Mouse (Mus musculus) lung, adult 18-20 months (tissue): ENCODE data around the gene Spns2.
A peak's percentile ranks its signal among the peaks of the same experiment; 100 is the strongest.

Experiments used
- DNase-seq, 2 experiments: peaks; one replicate each; pipeline ENCODE4 v3.0.0; 2022; ENCODE audit warnings: mixed read lengths in 2 of 2

Spns2 gene

DNA sequence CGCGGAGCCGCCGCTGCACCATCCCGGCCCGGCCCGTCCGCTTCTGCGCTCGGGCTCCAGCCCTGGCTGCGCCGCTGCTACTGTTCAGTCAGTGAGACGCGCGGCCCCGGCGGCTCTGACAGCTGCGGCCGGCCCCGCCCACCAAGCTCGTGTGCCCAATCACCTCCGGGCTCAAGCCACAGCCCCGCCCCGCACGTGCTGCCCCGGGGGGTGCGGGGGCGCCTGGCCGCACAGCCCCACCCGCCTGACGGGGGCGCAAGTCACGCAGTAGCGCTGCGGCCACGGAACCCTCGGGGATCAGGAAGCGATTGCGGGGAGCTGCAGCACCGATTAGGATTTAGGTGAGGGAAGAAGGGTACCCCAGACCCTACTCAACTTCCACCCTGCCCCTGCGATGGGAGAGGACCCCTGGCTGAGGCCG, at the start of gene Spns2:
Gene Spns2 (minus strand): TSS at position 24 of the 421 bp plus-strand sequence.
- DNase-seq: peak; percentile 93 to 95

DNA sequence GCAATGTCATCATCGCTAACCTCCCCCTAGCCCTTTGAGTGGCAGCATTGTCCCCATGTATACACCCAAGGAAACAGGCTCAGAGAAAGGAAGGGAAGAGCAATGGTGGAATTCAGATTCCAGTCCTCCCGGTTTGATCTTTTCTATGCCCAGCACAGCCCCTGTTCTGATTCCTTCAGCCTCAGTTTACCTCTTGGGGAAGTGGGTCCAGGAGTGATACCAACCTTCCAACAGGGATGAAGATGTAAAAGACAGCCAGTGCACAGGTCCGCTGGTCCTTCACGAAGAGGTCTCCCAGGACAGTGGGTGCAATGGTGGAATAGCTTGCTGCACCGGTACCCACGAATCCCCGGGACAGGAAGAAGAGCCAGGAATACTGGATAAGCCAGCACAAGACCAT, 49.1 kb upstream of the Spns2 start:
- no peak for DNase-seq

- DNase-seq: peak; percentile 20 to 44
Measured at GRCm38 (mm10) chr11:72538037-72538755, 48.5 kb upstream of the Spns2 start.

DNA sequence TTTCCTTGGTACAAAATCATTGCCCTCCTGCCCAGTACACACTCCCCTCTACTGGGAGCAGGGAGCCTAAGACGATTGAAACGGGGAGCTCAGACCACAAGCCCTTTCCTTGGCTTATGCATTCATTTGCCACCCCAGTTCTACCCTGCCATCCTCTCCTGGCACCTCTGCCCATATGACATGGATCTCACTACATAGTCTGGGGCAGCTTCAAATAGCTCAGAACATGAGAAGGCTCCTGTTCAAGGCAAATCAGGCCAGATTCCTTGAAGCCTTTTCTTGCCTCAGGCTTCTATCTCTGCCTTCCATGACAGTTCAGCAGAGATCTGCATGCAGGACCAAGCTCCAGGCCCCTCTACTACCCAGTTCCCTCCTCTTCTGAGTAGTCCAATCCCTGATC, 47.8 kb upstream of the Spns2 start:
- DNase-seq: no peak

DNA sequence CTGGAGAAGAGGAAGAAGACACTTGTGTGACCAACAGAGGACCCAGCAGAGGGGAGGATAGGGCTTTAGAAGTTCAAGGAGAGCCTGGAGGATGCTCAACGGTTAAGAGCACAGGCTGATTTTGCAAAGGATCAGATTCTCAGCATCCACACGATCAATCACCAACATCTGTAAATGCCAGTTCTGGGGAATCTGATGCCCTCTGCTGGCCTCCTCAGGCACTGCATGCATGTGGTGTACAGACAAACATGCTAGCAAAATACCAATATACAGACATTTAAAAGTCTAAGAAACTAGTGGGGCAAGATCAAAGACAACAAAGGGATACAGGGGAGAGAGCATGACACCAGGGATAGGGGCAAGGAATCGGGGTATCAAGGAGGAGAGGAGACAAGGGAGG, 45.8 kb upstream of the Spns2 start:
- DNase-seq: no peak

DNA sequence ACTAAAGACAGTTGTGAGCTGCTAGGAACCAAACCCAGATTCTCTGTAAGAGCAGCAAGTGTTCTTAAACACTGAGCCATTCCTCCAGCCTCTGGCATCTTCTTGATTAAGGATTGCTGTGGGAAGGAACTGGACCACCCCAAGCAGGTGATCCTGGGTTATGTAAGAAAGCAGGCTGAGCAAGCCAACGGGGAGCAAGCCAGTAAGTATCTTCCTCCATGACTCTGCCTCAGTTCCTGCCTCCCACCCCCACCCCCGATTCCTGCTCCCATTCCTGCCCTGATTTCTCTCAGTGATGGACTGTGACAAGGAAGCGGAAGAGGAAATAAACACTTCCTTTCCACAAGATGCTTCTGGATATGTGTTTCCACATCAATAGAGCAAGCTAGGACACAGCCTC, 43.2 kb upstream of the Spns2 start:
- no peak for DNase-seq

DNA sequence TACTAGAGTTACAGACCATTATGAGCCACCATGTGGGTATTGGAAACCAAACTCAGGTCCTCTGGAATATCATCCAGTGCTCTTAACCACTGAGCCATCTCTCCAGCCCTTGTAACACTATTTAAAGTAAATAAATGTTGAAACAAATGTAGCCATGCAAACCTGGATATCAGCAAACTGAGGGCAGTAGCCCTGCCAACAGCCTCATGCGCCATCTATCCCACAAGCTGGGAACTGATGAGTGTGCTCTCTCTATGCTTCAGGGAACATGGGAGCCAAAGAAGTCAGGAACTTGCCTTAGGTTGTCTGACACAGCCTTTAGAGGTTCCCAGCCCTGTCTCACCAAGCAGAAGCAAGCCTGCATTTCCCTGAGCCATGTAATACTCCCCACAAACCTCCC, 41.9 kb upstream of the Spns2 start:
- no peak for DNase-seq

- DNase-seq: no peak
Measured at GRCm38 (mm10) chr11:72531144-72531543, 41.4 kb upstream of the Spns2 start.

DNA sequence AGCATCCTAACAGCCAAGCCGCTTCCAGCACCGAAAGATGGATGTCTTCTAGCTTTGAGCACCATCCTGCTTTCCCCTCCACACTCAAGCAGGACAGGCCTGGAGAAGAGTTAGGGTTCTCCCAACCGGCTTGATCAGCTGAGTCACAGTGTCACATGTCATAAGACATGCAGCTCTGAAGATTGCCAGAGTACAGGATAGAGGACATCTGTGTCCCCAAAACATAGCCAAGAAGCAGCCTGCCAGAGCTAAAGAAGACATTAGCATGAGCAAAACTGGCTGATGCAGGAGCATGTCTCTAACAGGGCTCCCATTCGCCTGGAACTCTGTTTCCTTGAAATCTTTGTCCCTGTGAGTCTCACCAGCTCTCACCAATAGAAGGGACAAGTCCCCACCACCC, 36.5 kb upstream of the Spns2 start:
- DNase-seq: no peak

DNA sequence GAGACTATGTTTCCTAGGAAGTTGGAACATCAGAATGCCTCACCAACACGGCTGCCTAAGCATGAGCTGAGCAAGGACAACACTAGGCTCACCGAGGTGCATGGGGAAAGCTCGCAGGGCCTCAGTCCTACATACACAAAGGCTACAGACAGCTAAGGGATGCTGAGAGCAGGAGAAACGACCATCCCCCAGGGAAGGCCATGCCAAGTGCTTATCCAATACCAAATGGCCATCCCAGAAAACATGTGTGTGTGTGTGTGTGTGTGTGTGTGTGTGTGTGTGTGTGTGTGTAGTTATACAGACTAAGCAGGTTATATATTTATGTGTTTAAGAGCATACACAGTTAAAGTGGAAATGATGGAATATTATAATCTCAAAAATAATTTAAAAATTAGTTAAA, 34.0 kb upstream of the Spns2 start:
- no peak for DNase-seq

DNA sequence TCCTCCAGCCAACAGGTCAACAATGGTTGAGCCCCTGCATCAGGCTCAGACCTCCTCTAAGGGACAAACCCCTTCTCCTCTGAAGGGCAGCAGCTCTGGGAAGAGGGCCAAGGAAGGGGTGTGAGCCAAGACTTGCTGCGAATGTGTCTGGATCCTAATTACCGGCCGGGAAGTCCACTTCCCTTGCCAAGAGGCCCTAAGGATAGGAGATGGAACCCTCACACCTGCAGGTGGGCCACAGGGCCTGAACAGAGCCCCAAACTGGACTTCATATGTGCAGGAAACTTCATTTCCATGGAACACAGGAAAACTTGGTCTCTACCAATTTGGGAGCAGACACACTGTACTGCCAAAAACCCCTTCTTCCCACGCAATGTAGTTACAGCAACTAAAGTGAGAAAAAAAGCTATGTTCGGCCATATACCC, 32.9 kb upstream of the Spns2 start:
- DNase-seq: peak; percentile 28 to 45

- DNase-seq: peak; percentile 24 to 42
Measured at GRCm38 (mm10) chr11:72521598-72522541, 32.2 kb upstream of the Spns2 start.

GRCm38 (mm10) chr11:72519895-72520294, 30.2 kb upstream of the Spns2 start:
- DNase-seq: no peak

DNA sequence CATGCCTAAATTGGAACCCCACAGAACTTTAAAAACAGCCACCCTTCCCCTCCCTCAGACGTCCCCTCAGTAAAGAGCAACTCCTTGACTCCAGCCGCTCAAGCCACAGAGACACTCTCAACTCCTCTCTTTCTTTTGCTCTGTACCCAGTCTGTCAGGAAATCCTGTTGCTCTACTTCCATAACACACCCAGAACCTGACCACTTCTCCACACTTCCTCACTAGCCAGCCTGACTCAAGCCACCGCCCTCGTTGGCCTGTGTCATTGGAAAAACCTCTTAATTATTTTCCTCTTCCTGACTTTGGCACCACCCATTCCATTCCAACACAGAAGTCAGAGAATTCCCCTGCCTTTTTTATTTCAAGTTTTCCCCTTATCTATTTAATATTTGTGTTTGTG, 29.5 kb upstream of the Spns2 start:
- DNase-seq: peak; percentile 32 to 33

DNA sequence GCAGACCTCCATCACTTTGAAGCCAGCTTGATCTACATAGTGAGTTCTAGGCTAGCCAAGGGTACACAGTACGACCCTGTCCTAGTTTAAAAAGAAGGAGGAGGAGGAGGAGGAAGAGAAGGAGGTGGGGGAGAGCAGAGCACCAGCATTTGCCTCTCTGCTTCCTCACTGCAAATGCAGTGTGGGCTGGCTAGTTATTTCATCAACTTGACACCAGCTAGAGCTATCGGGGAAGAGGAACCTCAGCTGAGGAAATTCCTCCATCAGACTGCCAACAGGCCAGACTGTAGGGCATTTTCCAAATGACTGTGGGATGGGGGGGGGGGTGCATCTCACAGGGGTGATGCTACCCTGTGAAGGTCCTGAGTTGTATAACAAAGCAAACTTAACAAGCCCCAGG, 28.7 kb upstream of the Spns2 start:
- no peak for DNase-seq

- no peak for DNase-seq
Measured at GRCm38 (mm10) chr11:72514967-72515366, 25.3 kb upstream of the Spns2 start.

GRCm38 (mm10) chr11:72508651-72509050, 18.9 kb upstream of the Spns2 start:
- DNase-seq: no peak

GRCm38 (mm10) chr11:72507651-72508050, 17.9 kb upstream of the Spns2 start:
- DNase-seq: no peak

DNA sequence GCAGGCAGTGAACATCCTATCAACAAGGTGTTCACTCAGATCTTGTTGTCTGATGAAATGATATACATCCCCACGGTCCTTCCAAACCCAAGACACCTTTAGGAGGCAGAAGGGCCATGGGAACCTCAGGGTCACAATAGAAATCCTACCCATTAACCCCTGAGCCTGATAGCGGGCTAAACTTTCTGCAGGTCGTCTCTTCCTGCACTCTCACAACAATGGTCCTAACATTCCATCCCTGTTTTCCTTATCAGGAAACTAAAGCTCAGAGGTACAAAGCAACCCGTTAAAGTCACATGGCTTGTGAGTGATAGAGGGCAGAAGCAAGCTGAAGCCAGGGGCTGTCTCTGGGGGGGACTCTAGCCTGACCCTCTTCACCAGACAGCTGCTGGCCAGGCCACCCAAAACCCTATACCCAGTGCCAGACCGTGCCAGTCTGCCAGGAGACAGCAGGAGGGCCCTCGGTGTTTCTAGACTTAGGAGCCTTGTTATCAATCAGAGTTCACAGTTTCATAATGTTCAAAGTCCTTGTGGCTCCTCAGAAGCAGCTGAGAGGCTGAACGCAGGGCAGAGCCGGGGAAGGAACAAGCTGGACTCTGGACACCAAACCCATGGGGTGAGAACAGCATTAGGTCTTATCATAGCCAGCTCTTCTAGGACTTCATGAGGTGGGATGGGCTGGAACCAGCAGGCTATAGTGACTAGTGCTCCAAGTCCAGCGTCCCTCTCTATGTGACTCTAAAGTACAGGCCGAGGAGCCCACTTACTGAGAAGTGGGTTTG, 14.5 kb upstream of the Spns2 start:
- DNase-seq: no peak

- no peak for DNase-seq
Measured at GRCm38 (mm10) chr11:72503501-72503921, 13.8 kb upstream of the Spns2 start.

DNA sequence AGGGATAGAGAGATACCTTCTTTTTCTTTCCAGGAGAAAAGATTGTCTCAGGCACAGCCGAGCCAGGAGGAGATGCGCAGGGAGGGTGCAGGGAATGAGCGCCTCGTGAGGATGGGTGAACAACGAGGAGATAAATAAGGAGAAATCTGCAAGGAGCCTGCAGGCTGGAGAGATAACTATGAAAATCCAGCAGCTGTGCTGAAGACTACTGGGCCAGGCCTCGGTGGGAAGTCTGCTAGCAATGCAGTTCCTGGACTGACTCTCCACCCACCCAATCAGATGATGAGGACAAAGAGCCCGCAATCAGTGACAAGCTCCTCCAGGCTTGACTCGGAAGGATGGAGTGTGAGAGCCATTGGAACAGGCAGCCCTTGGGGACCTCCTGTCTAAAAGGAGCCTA, 12.5 kb upstream of the Spns2 start:
- DNase-seq: no peak

GRCm38 (mm10) chr11:72501426-72502002, 11.8 kb upstream of the Spns2 start:
- DNase-seq: no peak

- no peak for DNase-seq
Measured at GRCm38 (mm10) chr11:72500139-72500538, 10.4 kb upstream of the Spns2 start.
